Mouse (Mus musculus) myocyte (in vitro differentiated cells): ENCODE measurements around the gene Crx.

Experiments
- E2F4 ChIP-seq: IDR thresholded peaks from one replicate; pipeline ENCODE4 v1.6.1; 2011; ENCODE audit warnings: mild to moderate bottlenecking, control low read depth, moderate library complexity; ENCODE audit not compliant: insufficient read depth
- MAX ChIP-seq: IDR thresholded peaks from one replicate; pipeline ENCODE4 v1.6.1; 2011; ENCODE audit warnings: low read depth, mild to moderate bottlenecking, control low read depth
- MYOG ChIP-seq, 3 experiments: IDR thresholded peaks; one replicate each; pipeline ENCODE4 v1.6.1; 2011; ENCODE audit warnings: control low read depth in 2 of 3, low read depth in 2 of 3, mild to moderate bottlenecking in 2 of 3; ENCODE audit not compliant: insufficient read length in 2 of 3, control insufficient read depth in 1 of 3, insufficient read depth in 1 of 3
- POLR2A ChIP-seq: IDR thresholded peaks from one replicate; pipeline ENCODE4 v1.6.1; 2011; ENCODE audit warnings: low read depth, mild to moderate bottlenecking, control low read depth, moderate library complexity; ENCODE audit not compliant: insufficient read length
- USF1 ChIP-seq: IDR thresholded peaks from one replicate; pipeline ENCODE4 v1.6.1; 2011; ENCODE audit warnings: low read depth, mild to moderate bottlenecking, control low read depth, moderate library complexity

DNA sequence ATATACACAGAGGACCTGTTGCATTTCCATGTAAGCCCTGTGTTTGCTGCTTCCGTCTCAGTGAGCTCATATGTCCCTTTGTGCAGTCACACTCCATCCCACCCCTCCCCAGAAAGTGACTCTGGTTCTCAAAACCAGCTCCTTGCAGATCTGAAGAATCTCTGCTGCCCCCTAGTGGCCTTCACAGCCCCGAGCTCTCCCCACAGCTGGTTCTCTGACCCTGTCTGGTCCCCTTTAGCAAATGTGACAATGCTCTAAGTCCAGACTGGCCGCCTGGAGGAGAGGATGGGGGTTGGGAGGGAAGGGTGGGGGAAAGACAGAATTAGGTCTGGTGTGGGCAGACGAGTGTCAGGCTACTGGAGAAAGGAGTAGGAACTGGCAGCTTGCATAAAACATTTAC lies 32.4 kb upstream of the Crx start:
- TF ChIP-seq E2F4 (no peak), POLR2A (no peak), MAX (no peak), USF1 (no peak), MYOG (IDR thresholded peaks at IDR 0.05; ENCODE audit: control insufficient read depth in 1 of 3, insufficient read depth in 1 of 3, insufficient read length in 2 of 3, low read depth in 2 of 3) (no peak)
